Mouse (Mus musculus): ENCODE data around the gene Sycp3. TPM values are rescaled to one million over a fixed set of nuclear protein-coding genes. Genes with fewer than 3 reads are reported as not detected.
"Not testable (repeated sequence)": the region's sequence is repeated elsewhere in the genome, so short reads cannot be mapped to it uniquely, and the experiment has no call there.

The Sycp3 gene
- under 1 TPM in 1 of 2 experiments, not detected in 1; 0.37 TPM for total RNA-seq (2021)
- long read RNA-seq: 0 reads

- no peak for DNase-seq (ENCODE audit: low spot score in 2 of 2)
These were observed at the start of gene Sycp3 for GRCm38 (mm10) chr10:88459502-88459992. Sycp3 (plus strand) TSS chr10:88459569.

GRCm38 (mm10) chr10:88409751-88410150, 49.6 kb upstream of the Sycp3 start:
- no peak for DNase-seq (ENCODE audit: low spot score in 2 of 2)

GRCm38 (mm10) chr10:88412290-88412995, 46.9 kb upstream of the Sycp3 start:
- DNase-seq (ENCODE audit: low spot score in 2 of 2): no peak

- no peak for DNase-seq (ENCODE audit: low spot score in 2 of 2)
These were observed 41.7 kb upstream of the Sycp3 start for GRCm38 (mm10) chr10:88417686-88418085.

GRCm38 (mm10) chr10:88420141-88420541, 39.2 kb upstream of the Sycp3 start:
- DNase-seq (ENCODE audit: low spot score in 2 of 2): no peak

GRCm38 (mm10) chr10:88420655-88421435, 38.5 kb upstream of the Sycp3 start:
- no peak for DNase-seq (ENCODE audit: low spot score in 2 of 2)

- DNase-seq (ENCODE audit: low spot score in 2 of 2): peak; percentile 16 to 70
These were observed 33.1 kb upstream of the Sycp3 start for GRCm38 (mm10) chr10:88426158-88426816.

GRCm38 (mm10) chr10:88426896-88427295, 32.5 kb upstream of the Sycp3 start:
- DNase-seq (ENCODE audit: low spot score in 2 of 2): no peak

- DNase-seq (ENCODE audit: low spot score in 2 of 2): no peak
These were observed 31.4 kb upstream of the Sycp3 start for GRCm38 (mm10) chr10:88427998-88428397.

- no peak for DNase-seq (ENCODE audit: low spot score in 2 of 2)
These were observed 18.1 kb upstream of the Sycp3 start for GRCm38 (mm10) chr10:88441224-88441623.

GRCm38 (mm10) chr10:88451221-88451620, 8.1 kb upstream of the Sycp3 start:
- DNase-seq (ENCODE audit: low spot score in 2 of 2): peak; percentile 19 to 67

- DNase-seq (ENCODE audit: low spot score in 2 of 2): no peak
These were observed 7.4 kb upstream of the Sycp3 start for GRCm38 (mm10) chr10:88451990-88452389.

- no peak for DNase-seq (ENCODE audit: low spot score in 2 of 2)
These were observed 1.6 kb upstream of the Sycp3 start for GRCm38 (mm10) chr10:88457816-88458215.

- DNase-seq (ENCODE audit: low spot score in 2 of 2): no peak
These were observed 902 bp downstream of the Sycp3 start for GRCm38 (mm10) chr10:88460122-88460820.

GRCm38 (mm10) chr10:88482866-88483265, 23.5 kb downstream of the Sycp3 start:
- not testable (repeated sequence) for DNase-seq (ENCODE audit: low spot score in 2 of 2)

GRCm38 (mm10) chr10:88488629-88489028, 29.3 kb downstream of the Sycp3 start:
- DNase-seq (ENCODE audit: low spot score in 2 of 2): no peak

- no peak for DNase-seq (ENCODE audit: low spot score in 2 of 2)
These were observed 32.3 kb downstream of the Sycp3 start for GRCm38 (mm10) chr10:88491632-88492031.

- no peak for DNase-seq (ENCODE audit: low spot score in 2 of 2)
These were observed 33.3 kb downstream of the Sycp3 start for GRCm38 (mm10) chr10:88492658-88493057.

- no peak for DNase-seq (ENCODE audit: low spot score in 2 of 2)
These were observed 35.7 kb downstream of the Sycp3 start for GRCm38 (mm10) chr10:88494959-88495587.

- DNase-seq (ENCODE audit: low spot score in 2 of 2): peak in 1 of 2 experiments; percentile 23
These were observed 37.6 kb downstream of the Sycp3 start for GRCm38 (mm10) chr10:88496864-88497564.
